Comparison of ENCODE assay signal across 16 mouse cellular contexts in genomic region chr2:10937405-10937804, GRCm38 (mm10).
DNase-seq lines count a peak whose midpoint lies in the region; ATAC-seq and TF ChIP-seq lines count a peak whose summit lies in the region.
"Had no signal": no experiment of that assay in that cellular context is flagged by ENCODE, and none has a peak within 500 bp of the region (broad histone marks: within the 10 kb centered on the region; RNA-seq: fewer than 3 reads in every experiment).

No protein-coding gene starts in this region.

- in situ Hi-C loops in Patski (cut with MboI; ENCODE audit: low pct_unique_long_range_greater_than_20kb), result no loop called here

- ATAC-seq in hindbrain, postnatal 0 days, result no peak
- ATAC-seq in hindbrain, embryonic 13.5 days (ENCODE audit: low FRiP score), result no peak
- ATAC-seq in midbrain, embryonic 14.5 days (ENCODE audit: low FRiP score, low TSS enrichment), result no peak
- ATAC-seq in midbrain, embryonic 11.5 days (ENCODE audit: low FRiP score), result no peak
- peak; percentile 31 for ATAC-seq in Patski
- no peak for ATAC-seq in granulocyte monocyte progenitor cell, adult 5-6 weeks (replicated peaks; ENCODE audit: poor library complexity, severe bottlenecking)

- H3K36me3 ChIP-seq in hindbrain, postnatal 0 days (ENCODE audit: insufficient read depth, low read length), result no peaks in the 10 kb centered on the region
- H3K36me3 ChIP-seq in hindbrain, embryonic 13.5 days, result no peaks in the 10 kb centered on the region
- no peaks in the 10 kb centered on the region for H3K36me3 ChIP-seq in midbrain, embryonic 14.5 days (ENCODE audit: control insufficient read depth, insufficient read depth, low read length)
- no peaks in the 10 kb centered on the region for H3K36me3 ChIP-seq in midbrain, embryonic 11.5 days (ENCODE audit: control insufficient read depth, insufficient read depth, low read length)
- H3K36me3 ChIP-seq: forebrain, embryonic 12.5 days; heart, embryonic 15.5 days; limb, embryonic 15.5 days; midbrain, embryonic 10.5 days; stomach, embryonic 15.5 days had no signal

- TF ChIP-seq CTCF in gastrocnemius, adult 2 months (IDR thresholded peaks at IDR 0.05), result no peak
- TF ChIP-seq CTCF in hindbrain, postnatal 0 days (IDR thresholded peaks at IDR 0.05; ENCODE audit: low read depth), result no peak
- TF ChIP-seq CTCF in Patski (IDR thresholded peaks at IDR 0.05), result no peak

- H3K9ac ChIP-seq in hindbrain, postnatal 0 days (replicated peaks; ENCODE audit: low read length), result no peak overlapping the region
- H3K9ac ChIP-seq in hindbrain, embryonic 13.5 days, result no peak overlapping the region
- H3K9ac ChIP-seq in midbrain, embryonic 14.5 days (replicated peaks; ENCODE audit: low read length), result no peak overlapping the region
- no peak overlapping the region for H3K9ac ChIP-seq in midbrain, embryonic 11.5 days (ENCODE audit: low read length)
- H3K9ac ChIP-seq: forebrain, embryonic 12.5 days; heart, embryonic 15.5 days; limb, embryonic 15.5 days; stomach, embryonic 15.5 days had no signal

- no peak for DNase-seq in gastrocnemius, adult 2 months
- DNase-seq in gastrocnemius, postnatal 10 days, result no peak
- DNase-seq in hindbrain, postnatal 0 days (ENCODE audit: low spot score), result peak; percentile 25
- DNase-seq in midbrain, embryonic 14.5 days, result peak; percentile 51
- no peak for DNase-seq in midbrain, embryonic 11.5 days (ENCODE audit: low spot score, missing footprints)
- DNase-seq in Patski (ENCODE audit: low read depth, low spot score), result peak; percentile 44
- DNase-seq: adrenal gland, postnatal 10 days; cerebellum, adult 2 months; spleen, adult 18-20 months had no signal

- intact Hi-C loops in gastrocnemius, adult 2 months (cut with DNase I), result no loop called here

- WGBS in hindbrain, postnatal 0 days, result 42% methylated on average over 1 of the region's 1 CpGs
- WGBS in hindbrain, embryonic 13.5 days, result 26% methylated on average over 1 of the region's 1 CpGs
- WGBS in midbrain, embryonic 14.5 days, result 21% methylated on average over 1 of the region's 1 CpGs
- WGBS in midbrain, embryonic 11.5 days, result 68% methylated on average over 1 of the region's 1 CpGs

- POLR2A ChIA-PET in Patski (lab: Charles Lee), result no interaction called here

- H3K4me1 ChIP-seq in hindbrain, postnatal 0 days (ENCODE audit: insufficient read depth, low read length), result no peaks in the 10 kb centered on the region
- H3K4me1 ChIP-seq in hindbrain, embryonic 13.5 days (replicated peaks), result no peaks in the 10 kb centered on the region; the same call in 1 of the 2 replicates
- H3K4me1 ChIP-seq in midbrain, embryonic 14.5 days (ENCODE audit: control insufficient read depth, insufficient read depth, low read length), result no peaks in the 10 kb centered on the region
- no peaks in the 10 kb centered on the region for H3K4me1 ChIP-seq in midbrain, embryonic 11.5 days (ENCODE audit: control insufficient read depth, insufficient read depth, low read length)
- H3K4me1 ChIP-seq: forebrain, embryonic 12.5 days; heart, embryonic 15.5 days; limb, embryonic 15.5 days; midbrain, embryonic 10.5 days; stomach, embryonic 15.5 days had no signal

- CTCF ChIA-PET in Patski (lab: Charles Lee), result no interaction called here

- H3K9me3 ChIP-seq in hindbrain, postnatal 0 days (ENCODE audit: low read length), result no peaks in the 10 kb centered on the region
- no peaks in the 10 kb centered on the region for H3K9me3 ChIP-seq in hindbrain, embryonic 13.5 days
- no peaks in the 10 kb centered on the region for H3K9me3 ChIP-seq in midbrain, embryonic 14.5 days (ENCODE audit: control insufficient read depth, low read length)
- no peaks in the 10 kb centered on the region for H3K9me3 ChIP-seq in midbrain, embryonic 11.5 days (ENCODE audit: control insufficient read depth, low read length)
- H3K9me3 ChIP-seq: forebrain, embryonic 12.5 days; heart, embryonic 15.5 days; limb, embryonic 15.5 days; midbrain, embryonic 10.5 days; stomach, embryonic 15.5 days had no signal

- H3K27ac ChIP-seq in gastrocnemius, adult 2 months, result 0 out of 2 replicates have a peak overlapping the region, but pooled peaks have one; percentile 6
- H3K27ac ChIP-seq in hindbrain, postnatal 0 days, result no peak overlapping the region
- H3K27ac ChIP-seq in hindbrain, embryonic 13.5 days, result no peak overlapping the region
- H3K27ac ChIP-seq in midbrain, embryonic 14.5 days (replicated peaks; ENCODE audit: low read depth, low read length), result no peak overlapping the region
- no peak overlapping the region for H3K27ac ChIP-seq in midbrain, embryonic 11.5 days (ENCODE audit: low read depth, low read length)
- H3K27ac ChIP-seq: forebrain, embryonic 12.5 days; heart, embryonic 15.5 days; limb, embryonic 15.5 days; midbrain, embryonic 10.5 days; stomach, embryonic 15.5 days had no signal

- no peak overlapping the region for H3K4me3 ChIP-seq in gastrocnemius, adult 2 months
- H3K4me3 ChIP-seq in hindbrain, postnatal 0 days (ENCODE audit: low read length), result no peak overlapping the region
- no peak overlapping the region for H3K4me3 ChIP-seq in hindbrain, embryonic 13.5 days
- no peak overlapping the region for H3K4me3 ChIP-seq in midbrain, embryonic 14.5 days (replicated peaks; ENCODE audit: low read depth, low read length)
- H3K4me3 ChIP-seq in midbrain, embryonic 11.5 days (ENCODE audit: low read depth, low read length), result no peak overlapping the region
- H3K4me3 ChIP-seq: forebrain, embryonic 12.5 days; heart, embryonic 15.5 days; limb, embryonic 15.5 days; midbrain, embryonic 10.5 days; stomach, embryonic 15.5 days had no signal

- no peaks in the 10 kb centered on the region for H3K27me3 ChIP-seq in hindbrain, postnatal 0 days (ENCODE audit: insufficient read depth, low read length)
- H3K27me3 ChIP-seq in hindbrain, embryonic 13.5 days, result no peaks in the 10 kb centered on the region
- H3K27me3 ChIP-seq in midbrain, embryonic 14.5 days (ENCODE audit: control insufficient read depth, insufficient read depth, low read length), result no peaks in the 10 kb centered on the region
- H3K27me3 ChIP-seq in midbrain, embryonic 11.5 days (ENCODE audit: control insufficient read depth, insufficient read depth, low read length), result no peaks in the 10 kb centered on the region
- no peaks in the 10 kb centered on the region for H3K27me3 ChIP-seq in Patski
- H3K27me3 ChIP-seq: forebrain, embryonic 12.5 days; heart, embryonic 15.5 days; limb, embryonic 15.5 days; stomach, embryonic 15.5 days had no signal

- no peak overlapping the region for H3K4me2 ChIP-seq in hindbrain, postnatal 0 days (ENCODE audit: low read depth, low read length)
- no peak overlapping the region for H3K4me2 ChIP-seq in hindbrain, embryonic 13.5 days
- H3K4me2 ChIP-seq in midbrain, embryonic 14.5 days (ENCODE audit: low read length), result no peak overlapping the region
- no peak overlapping the region for H3K4me2 ChIP-seq in midbrain, embryonic 11.5 days
- H3K4me2 ChIP-seq: forebrain, embryonic 12.5 days; heart, embryonic 15.5 days; limb, embryonic 15.5 days; stomach, embryonic 15.5 days had no signal

Comparison
In these comparisons a context has a peak if more than half of its experiments do, and no peak if none do; other contexts are left out.
1. DNase-seq: peak in hindbrain, postnatal 0 days (single experiment), midbrain, embryonic 14.5 days (single experiment) and Patski (single experiment); none in gastrocnemius, adult 2 months (single experiment), gastrocnemius, postnatal 10 days (single experiment) and midbrain, embryonic 11.5 days (single experiment).